Mouse (Mus musculus): ENCODE data around the gene Nsun2.

Gene Nsun2

GRCm38 (mm10) chr13:69533405-69534333 is at the start of gene Nsun2:
TSS of gene Nsun2 (plus strand) at chr13:69533746.
- no peak for DNase-seq (ENCODE audit: low read depth, low spot score)

GRCm38 (mm10) chr13:69485326-69485725 is 48.2 kb upstream of the Nsun2 start:
- DNase-seq (ENCODE audit: low read depth, low spot score): no peak

GRCm38 (mm10) chr13:69485833-69486232 is 47.7 kb upstream of the Nsun2 start:
- no peak for DNase-seq (ENCODE audit: low read depth, low spot score)

DNA sequence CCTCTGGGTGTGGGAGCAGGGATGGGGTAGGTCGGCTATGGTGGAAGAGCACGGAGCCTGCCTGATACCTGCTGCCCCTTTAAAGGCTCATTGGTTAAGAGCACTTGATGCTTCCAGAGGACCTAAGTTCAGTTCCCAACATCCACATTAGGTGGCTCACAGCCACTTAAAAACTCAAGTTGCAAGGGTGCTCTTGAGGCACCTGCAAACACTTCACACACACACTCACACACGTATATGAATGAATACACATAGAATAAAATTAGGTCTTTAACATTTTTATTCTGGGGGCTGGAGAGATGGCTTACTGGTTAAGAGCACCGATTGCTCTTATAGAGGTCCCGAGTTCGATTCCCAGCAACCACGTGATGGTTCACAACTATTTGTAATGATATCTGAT is 46.4 kb upstream of the Nsun2 start:
- no peak for DNase-seq (ENCODE audit: low read depth, low spot score)

GRCm38 (mm10) chr13:69487611-69488275 is 45.8 kb upstream of the Nsun2 start:
- no peak for DNase-seq (ENCODE audit: low read depth, low spot score)

GRCm38 (mm10) chr13:69488565-69489255 is 44.8 kb upstream of the Nsun2 start:
- no peak for DNase-seq (ENCODE audit: low read depth, low spot score)

DNA sequence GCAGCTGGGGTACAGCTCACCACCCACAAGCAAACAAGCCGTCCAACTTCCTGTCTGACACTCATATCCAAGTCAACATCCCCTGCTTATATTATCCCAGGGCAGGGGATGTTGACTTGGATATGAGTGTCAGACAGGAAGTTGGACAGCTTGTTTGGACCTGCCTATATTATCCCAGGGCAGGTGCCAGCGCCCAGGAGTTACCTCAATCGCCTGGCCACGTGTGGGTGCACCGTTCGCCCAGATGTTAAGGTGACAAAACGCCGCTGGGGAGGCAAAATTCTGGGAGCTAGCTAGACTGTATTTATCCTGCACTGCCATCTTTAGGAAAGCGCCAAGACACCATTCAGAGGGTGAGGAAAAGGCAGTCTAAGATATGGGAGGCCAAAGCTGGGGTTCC is 43.8 kb upstream of the Nsun2 start:
- DNase-seq (ENCODE audit: low read depth, low spot score): no peak

GRCm38 (mm10) chr13:69492876-69493463 is 40.6 kb upstream of the Nsun2 start:
- DNase-seq (ENCODE audit: low read depth, low spot score): peak; percentile 81

- no peak for DNase-seq (ENCODE audit: low read depth, low spot score)
Measured at GRCm38 (mm10) chr13:69498276-69498675, 35.3 kb upstream of the Nsun2 start.

- no peak for DNase-seq (ENCODE audit: low read depth, low spot score)
Measured at GRCm38 (mm10) chr13:69502157-69502750, 31.3 kb upstream of the Nsun2 start.

GRCm38 (mm10) chr13:69502863-69503262 is 30.7 kb upstream of the Nsun2 start:
- DNase-seq (ENCODE audit: low read depth, low spot score): no peak

- DNase-seq (ENCODE audit: low read depth, low spot score): no peak
Measured at GRCm38 (mm10) chr13:69506341-69507086, 27.0 kb upstream of the Nsun2 start.

GRCm38 (mm10) chr13:69507666-69508065 is 25.9 kb upstream of the Nsun2 start:
- DNase-seq (ENCODE audit: low read depth, low spot score): no peak

GRCm38 (mm10) chr13:69509391-69510244 is 23.9 kb upstream of the Nsun2 start:
- DNase-seq (ENCODE audit: low read depth, low spot score): no peak

- DNase-seq (ENCODE audit: low read depth, low spot score): no peak
Measured at GRCm38 (mm10) chr13:69515091-69515490, 18.5 kb upstream of the Nsun2 start.

DNA sequence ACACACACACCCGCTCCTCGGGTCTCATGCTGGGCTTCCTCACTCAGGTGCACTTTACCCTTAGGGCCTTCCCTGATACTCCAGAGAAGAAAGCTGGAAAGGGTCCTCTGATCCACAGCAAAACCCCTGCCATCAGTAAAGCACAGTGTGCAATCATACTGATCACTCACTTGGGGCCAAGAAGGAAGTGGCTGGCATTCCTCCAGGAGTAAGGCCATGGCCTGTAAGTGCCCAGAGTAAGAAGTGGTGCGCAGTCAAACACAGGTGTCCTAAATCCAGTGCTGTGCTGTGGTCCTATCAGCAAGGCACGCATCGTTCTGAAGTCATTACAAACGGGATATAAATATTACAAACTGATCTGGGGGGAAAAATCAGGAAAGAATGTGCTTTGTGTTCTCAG is 16.1 kb upstream of the Nsun2 start:
- DNase-seq (ENCODE audit: low read depth, low spot score): no peak

DNA sequence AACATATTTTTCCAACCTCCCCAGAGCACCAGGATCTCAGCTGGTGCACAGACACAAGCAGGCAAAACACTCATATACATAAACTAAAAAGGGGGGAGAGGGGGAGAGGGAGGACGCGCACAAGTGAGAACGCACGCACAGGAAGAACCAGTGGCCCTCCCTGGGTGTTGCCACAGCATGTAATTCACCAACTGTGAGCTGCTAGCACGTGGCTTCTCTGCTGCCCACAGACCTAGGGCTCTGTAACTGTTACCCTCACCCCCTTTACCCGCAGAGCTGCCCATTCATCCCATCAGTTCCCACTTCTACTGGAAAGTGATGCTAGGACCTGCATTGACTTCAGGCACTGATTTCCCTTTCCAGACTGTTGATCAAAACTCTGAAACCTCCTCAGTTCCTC is 14.4 kb upstream of the Nsun2 start:
- DNase-seq (ENCODE audit: low read depth, low spot score): no peak

DNA sequence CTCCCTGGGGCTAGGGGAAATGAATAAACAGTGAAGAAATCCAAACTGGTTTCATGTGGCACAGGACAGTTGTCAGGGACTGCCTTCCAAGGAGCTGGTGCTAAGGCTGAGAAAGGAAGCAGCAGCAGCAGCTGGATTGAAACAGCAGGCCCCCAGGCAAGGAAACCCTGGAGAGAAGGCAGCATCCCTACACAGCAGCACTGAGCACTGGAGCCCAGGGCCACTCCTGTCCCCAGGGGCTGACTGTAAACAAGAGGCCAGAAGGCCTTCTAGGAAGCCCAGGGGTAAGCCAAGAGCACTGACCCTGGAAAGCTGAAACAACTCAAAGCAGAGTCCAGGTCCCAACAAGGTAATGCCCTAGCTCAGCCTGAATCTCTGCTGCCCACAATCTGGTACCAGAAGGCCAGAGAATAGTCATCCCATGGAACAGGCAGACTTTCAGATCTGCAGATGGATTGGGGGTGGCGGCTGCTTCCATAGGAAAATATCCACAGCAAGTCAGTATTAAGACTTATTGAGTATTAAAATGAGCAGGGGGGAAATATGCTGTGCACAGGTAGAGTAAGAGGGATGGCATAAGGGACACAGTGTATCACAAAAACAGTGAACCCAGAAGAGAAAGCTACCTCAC is 11.3 kb upstream of the Nsun2 start:
- DNase-seq (ENCODE audit: low read depth, low spot score): no peak

DNA sequence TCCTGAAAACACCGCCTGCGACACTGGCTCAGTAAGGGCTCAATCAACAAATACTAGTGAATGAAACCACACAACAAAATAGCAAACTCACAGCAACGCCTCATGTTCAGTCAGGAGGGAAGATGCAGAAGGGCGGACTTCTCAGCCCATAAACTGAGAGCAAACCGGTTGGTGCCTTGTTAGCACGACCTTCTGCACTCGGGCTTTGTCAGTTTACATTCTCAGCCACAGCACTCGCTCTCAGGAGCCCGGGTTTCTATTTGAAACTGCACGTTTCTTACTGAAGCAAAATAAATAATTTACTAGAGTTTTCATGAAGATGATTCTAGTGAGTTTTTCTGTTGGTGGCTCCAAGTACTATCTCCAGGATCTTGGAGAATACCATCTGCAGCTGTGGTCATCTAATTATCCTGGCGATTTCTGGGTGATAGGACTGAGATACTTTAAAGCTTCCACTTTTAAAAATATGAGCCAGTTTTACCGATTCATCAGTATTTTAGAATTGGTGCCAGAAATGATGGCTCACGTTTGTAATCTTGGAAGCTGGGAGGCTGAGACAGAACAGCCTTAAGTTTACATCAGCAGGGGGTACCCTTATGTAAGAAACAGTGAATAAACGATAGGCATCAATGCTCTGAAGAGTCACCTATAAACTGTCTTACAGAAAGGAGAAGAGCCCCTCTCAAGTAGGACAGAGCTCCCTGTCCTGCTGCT is 9.9 kb upstream of the Nsun2 start:
- no peak for DNase-seq (ENCODE audit: low read depth, low spot score)
